Comparison of ENCODE assay signal across 23 mouse cellular contexts in the genomic region with DNA sequence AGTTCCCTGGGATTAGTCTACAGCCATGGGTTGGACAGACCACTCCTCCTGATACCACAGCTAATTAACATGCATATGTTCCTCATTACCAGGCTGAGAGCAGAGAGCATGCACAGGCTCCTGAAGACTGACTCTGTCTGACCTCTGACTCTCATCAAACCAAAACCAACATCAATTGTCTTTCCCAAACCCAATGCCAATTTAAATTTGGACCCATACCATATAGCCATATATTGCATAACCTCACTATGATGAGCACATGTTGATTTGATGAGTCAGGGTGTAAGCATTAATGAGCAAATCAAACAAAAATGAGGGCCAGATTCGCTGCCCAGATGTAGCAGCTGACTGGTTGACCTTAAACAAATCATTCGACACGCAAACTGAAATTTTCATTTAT. TPM values are rescaled to one million over a fixed set of nuclear protein-coding genes. Genes with fewer than 3 reads are reported as not detected.
A peak's percentile ranks its signal among the peaks of the same experiment; 100 is the strongest.
DNase-seq lines count a peak whose midpoint lies in the region; TF ChIP-seq lines count a peak whose summit lies in the region.
"Had no signal": no experiment of that assay in that cellular context is flagged by ENCODE, and none has a peak within 500 bp of the region (broad histone marks: within the 10 kb centered on the region; RNA-seq: fewer than 3 reads in every experiment).

No protein-coding gene starts in this region.

- no peaks in the 10 kb centered on the region for H3K36me3 ChIP-seq in C2C12 (ENCODE audit: control insufficient read depth, insufficient read depth)
- H3K36me3 ChIP-seq in hindbrain, embryonic 10.5 days: peaks cover 17% of the 10 kb centered on the region
- H3K36me3 ChIP-seq: embryonic facial prominence, embryonic 12.5 days; G1E had no signal

- peak overlapping the region; percentile 57 for H3K27ac ChIP-seq in layer of hippocampus, adult 2 months
- no peak overlapping the region for H3K27ac ChIP-seq in hindbrain, embryonic 10.5 days
- H3K27ac ChIP-seq: embryonic facial prominence, embryonic 12.5 days; forebrain, embryonic 12.5 days; gastrocnemius, adult 2 months; hindbrain, embryonic 14.5 days had no signal

- WGBS in hindbrain, embryonic 10.5 days: 91% methylated on average over 3 of the region's 3 CpGs

- peaks cover 3% of the 10 kb centered on the region; the same call in 1 of the 2 replicates for H3K4me1 ChIP-seq in hindbrain, embryonic 10.5 days (replicated peaks)
- H3K4me1 ChIP-seq: embryonic facial prominence, embryonic 12.5 days had no signal

- no peaks in the 10 kb centered on the region for H3K9me3 ChIP-seq in hindbrain, embryonic 10.5 days
- H3K9me3 ChIP-seq: embryonic facial prominence, embryonic 12.5 days; forebrain, embryonic 12.5 days had no signal

- no peaks in the 10 kb centered on the region for H3K79me2 ChIP-seq in C2C12 (ENCODE audit: control insufficient read depth, insufficient read depth)

- no peaks in the 10 kb centered on the region for H3K79me3 ChIP-seq in C2C12 (ENCODE audit: low read depth)

- TF ChIP-seq CTCF in layer of hippocampus, adult 2 months (conservative IDR thresholded peaks at IDR 0.05): no peak
- TF ChIP-seq CTCF in C2C12 (IDR thresholded peaks at IDR 0.05; ENCODE audit: control insufficient read depth, insufficient read depth, insufficient read length): no peak

- no peaks in the 10 kb centered on the region for H3K27me3 ChIP-seq in C2C12 (ENCODE audit: control insufficient read depth, insufficient read depth, insufficient read length)
- no peaks in the 10 kb centered on the region for H3K27me3 ChIP-seq in hindbrain, embryonic 10.5 days (ENCODE audit: insufficient read depth, poor library complexity, severe bottlenecking)
- H3K27me3 ChIP-seq: embryonic facial prominence, embryonic 12.5 days; forebrain, embryonic 12.5 days had no signal

- no peak overlapping the region for H3ac ChIP-seq in C2C12 (ENCODE audit: control insufficient read depth, insufficient read length, low read depth)

- no peak overlapping the region for H3K4me3 ChIP-seq in layer of hippocampus, adult 2 months
- no peak overlapping the region for H3K4me3 ChIP-seq in C2C12 (ENCODE audit: insufficient read depth, poor library complexity, severe bottlenecking)
- no peak overlapping the region for H3K4me3 ChIP-seq in hindbrain, embryonic 10.5 days
- H3K4me3 ChIP-seq: embryonic facial prominence, embryonic 12.5 days; forebrain, embryonic 12.5 days; gastrocnemius, adult 2 months had no signal

- no peak for DNase-seq in layer of hippocampus, adult 2 months (ENCODE audit: low spot score in 2 of 2)
- DNase-seq in layer of hippocampus, postnatal 10 days (ENCODE audit: low spot score in 2 of 2): no peak
- DNase-seq in Muller cell, postnatal 12 days (ENCODE audit: inconsistent ontology term): peak; percentile 27
- peak; percentile 13 for DNase-seq in forelimb bud, embryonic 11.5 days (ENCODE audit: low read depth, low spot score)
- no peak for DNase-seq in hindbrain, embryonic 10.5 days (ENCODE audit: low spot score)
- DNase-seq in frontal cortex, postnatal 14 days (ENCODE audit: low spot score in 2 of 2): no peak
- DNase-seq: adrenal gland, postnatal 14 days; cerebellum, adult 11-12 months; cerebellum, adult 9-10 months; cerebellum, postnatal 25 days; gastrocnemius, adult 2 months; gastrocnemius, postnatal 36 days; heart, adult 11 months; heart, postnatal 14 days; kidney, adult 2 months had no signal

TF ChIP-seq in C2C12, 6 proteins besides CTCF, POLR2A, EP300 and RAD21:
- TF ChIP-seq CEBPB (IDR thresholded peaks at IDR 0.05; ENCODE audit: low read depth): peak; percentile 53
- TF ChIP-seq MYOD1 (IDR thresholded peaks at IDR 0.05; ENCODE audit: control insufficient read depth, insufficient read length, low read depth): no peak

RNA-seq across cellular contexts. Expression of a gene that starts 51.9 kb away (rescaled TPM):
- total RNA-seq in layer of hippocampus, adult 2 months (2021): 100 to 1,000 TPM; 738 to 777 TPM
- 100 to 1,000 TPM; 636 to 651 TPM for total RNA-seq in layer of hippocampus, postnatal 10 days (2021)
- 0.62 TPM for polyA plus RNA-seq in C2C12 (2012; fragmentation: generic; extraction: Trizol)
- polyA plus RNA-seq in hindbrain, embryonic 10.5 days (2016; fragmentation: Nextera tagmentation; extraction: Ambion mirVana): 48.5 and 78.2 TPM in 2 replicates
- total RNA-seq: hematopoietic stem cell, adult 5-6 weeks had no signal
- polyA plus RNA-seq: activated CD4-positive, CD25-positive, alpha-beta regulatory T cell, adult 4 months; CD4-positive, CD25-positive, alpha-beta regulatory T cell, adult 4 months; G1E had no signal

Comparison
In these comparisons a context has a peak if more than half of its experiments do, and no peak if none do; other contexts are left out.
1. DNase-seq: peak in Muller cell, postnatal 12 days (single experiment) and forelimb bud, embryonic 11.5 days (single experiment); none in layer of hippocampus, adult 2 months (0 of 2), layer of hippocampus, postnatal 10 days (0 of 2), hindbrain, embryonic 10.5 days (single experiment) and frontal cortex, postnatal 14 days (0 of 2).